Mouse (Mus musculus) forebrain, embryonic 16.5 days (tissue): ENCODE measurements at regions not wholly inside any gene's neighbourhood (a gene's known extent, or its start where the extent isn't known, plus 50 kb on each side); places are given as distances from the start of the nearest gene placed in this dataset.
A peak's percentile ranks its signal among the peaks of the same experiment; 100 is the strongest.

Experiments used
- ATAC-seq: fragments of 200-750 bp; cut with Nextera tagmentation; 2 replicates; pipeline ENCODE4 v1.8.0; 2017; ENCODE audit warnings: mild to moderate bottlenecking, moderate library complexity
- H3K27ac ChIP-seq: fragments of 300-500 bp; sonication (generic); 2 replicates; pipeline ENCODE4 v1.5.1; 2014; ENCODE audit warnings: low read length, control low read depth
- H3K27me3 ChIP-seq: fragments of 300-500 bp; sonication (generic); replicated peaks from 2 replicates; pipeline ENCODE4 v1.6.1; 2014; ENCODE audit warnings: low read length; ENCODE audit not compliant: control insufficient read depth, insufficient read depth
- H3K36me3 ChIP-seq: fragments of 300-500 bp; sonication (generic); 2 replicates; pipeline ENCODE4 v1.6.1; 2014; ENCODE audit not compliant: control insufficient read depth, insufficient read depth
- H3K4me1 ChIP-seq: fragments of 300-500 bp; sonication (generic); replicated peaks from 2 replicates; pipeline ENCODE4 v1.6.1; 2014; ENCODE audit warnings: low read length; ENCODE audit not compliant: control insufficient read depth, insufficient read depth
- H3K4me2 ChIP-seq: fragments of 300-500 bp; sonication (generic); 2 replicates; pipeline ENCODE4 v1.6.1; 2014; ENCODE audit warnings: mild to moderate bottlenecking, low read length, control low read depth
- H3K4me3 ChIP-seq: fragments of 300-500 bp; sonication (generic); replicated peaks from 2 replicates; pipeline ENCODE4 v1.5.1; 2014; ENCODE audit warnings: mild to moderate bottlenecking, low read length, control low read depth
- H3K9ac ChIP-seq: fragments of 300-500 bp; sonication (generic); replicated peaks from 2 replicates; pipeline ENCODE4 v1.6.1; 2014; ENCODE audit warnings: low read depth, low read length, control low read depth
- H3K9me3 ChIP-seq: fragments of 300-500 bp; sonication (generic); 2 replicates; pipeline ENCODE4 v1.6.1; 2016; ENCODE audit warnings: low read length; ENCODE audit not compliant: control insufficient read depth
- WGBS: fragments of 180-500 bp; shearing (Covaris S2); extraction: QIAGEN DNeasy Blood & Tissue Kit; methylation state at CpG from one replicate; pipeline ENCODE4 v1.1.7; 2014; 5-methylcytosine and 5-hydroxymethylcytosine counted together

- Histone ChIP-seq H3K4me3 (no peak overlapping the region), H3K4me1 (no peaks in the 10 kb centered on the region), H3K27ac (no peak overlapping the region), H3K9ac (no peak overlapping the region), H3K9me3 (no peaks in the 10 kb centered on the region), H3K4me2 (no peak overlapping the region), H3K27me3 (no peaks in the 10 kb centered on the region), H3K36me3 (no peaks in the 10 kb centered on the region)
- no peak for ATAC-seq
- 40% methylated on average over 7 of the region's 7 CpGs for WGBS
Measured at GRCm38 (mm10) chr5:105986401-105986800, 110.0 kb downstream of the Zfp326 start.

DNA sequence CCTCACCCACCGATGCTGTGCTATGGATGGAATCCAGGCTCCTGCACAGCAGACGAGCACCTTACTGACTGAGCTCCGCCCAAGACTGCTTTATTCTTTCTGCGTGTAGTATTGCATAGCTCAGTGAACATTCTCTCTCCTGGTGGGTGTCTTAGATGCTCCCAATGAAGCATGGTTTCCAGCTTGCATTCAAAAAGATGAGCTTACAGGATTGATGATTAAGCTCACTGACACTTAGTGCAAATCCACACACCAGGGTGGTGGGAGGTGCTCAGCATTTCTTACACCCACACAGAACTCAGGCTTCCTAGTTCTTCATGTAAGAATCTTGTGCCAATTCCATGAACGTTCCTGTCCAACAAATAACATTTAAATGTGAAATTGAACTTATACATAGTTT, 106.8 kb downstream of the Zfp326 start:
- H3K27me3 ChIP-seq = no peaks in the 10 kb centered on the region
- no peaks in the 10 kb centered on the region for H3K9me3 ChIP-seq
- H3K4me1 ChIP-seq = no peaks in the 10 kb centered on the region
- H3K4me3 ChIP-seq = no peak overlapping the region
- no peak for ATAC-seq
- WGBS = 81% methylated on average over 5 of the region's 5 CpGs
- H3K27ac ChIP-seq = no peak overlapping the region
- H3K9ac ChIP-seq = no peak overlapping the region
- no peaks in the 10 kb centered on the region for H3K36me3 ChIP-seq
- H3K4me2 ChIP-seq = no peak overlapping the region

GRCm38 (mm10) chr5:105976746-105977145, 100.4 kb downstream of the Zfp326 start:
- H3K9me3 ChIP-seq = no peaks in the 10 kb centered on the region
- WGBS = 37% methylated on average over 5 of the region's 5 CpGs
- no peaks in the 10 kb centered on the region for H3K36me3 ChIP-seq
- H3K4me1 ChIP-seq = peaks cover 8% of the 10 kb centered on the region
- no peak overlapping the region for H3K27ac ChIP-seq
- no peak for ATAC-seq
- H3K4me3 ChIP-seq = no peak overlapping the region
- H3K9ac ChIP-seq = no peak overlapping the region
- H3K27me3 ChIP-seq = 0 out of 2 replicates have a peak, but pooled peaks cover 2% of the 10 kb centered on the region
- H3K4me2 ChIP-seq = no peak overlapping the region

GRCm38 (mm10) chr5:105976076-105976475, 99.7 kb downstream of the Zfp326 start:
- H3K36me3 ChIP-seq = no peaks in the 10 kb centered on the region
- no peaks in the 10 kb centered on the region for H3K9me3 ChIP-seq
- H3K27me3 ChIP-seq = 0 out of 2 replicates have a peak, but pooled peaks cover 2% of the 10 kb centered on the region
- peak overlapping the region; percentile 47 for H3K4me2 ChIP-seq
- H3K27ac ChIP-seq = no peak overlapping the region
- no peak overlapping the region; the same call in 1 of the 2 replicates for H3K4me3 ChIP-seq
- WGBS = 36% methylated on average over 5 of the region's 5 CpGs
- ATAC-seq = no peak
- peaks cover 8% of the 10 kb centered on the region for H3K4me1 ChIP-seq
- no peak overlapping the region for H3K9ac ChIP-seq

- Histone ChIP-seq H3K27ac (no peak overlapping the region), H3K27me3 (0 out of 2 replicates have a peak, but pooled peaks cover 2% of the 10 kb centered on the region), H3K4me3 (peak overlapping the region; percentile 24), H3K9me3 (no peaks in the 10 kb centered on the region), H3K4me1 (peaks cover 8% of the 10 kb centered on the region), H3K4me2 (peak overlapping the region; percentile 47), H3K9ac (peak overlapping the region; percentile 7; the same call in 1 of the 2 replicates), H3K36me3 (no peaks in the 10 kb centered on the region)
- 11% methylated on average over 21 of the region's 21 CpGs for WGBS
- ATAC-seq = 0 out of 2 replicates have a peak, but pooled peaks have one; percentile 20
Measured at GRCm38 (mm10) chr5:105975275-105976011, 99.1 kb downstream of the Zfp326 start.

GRCm38 (mm10) chr5:105974576-105975177, 98.3 kb downstream of the Zfp326 start:
- no peak for ATAC-seq
- WGBS = 50% methylated on average over 18 of the region's 18 CpGs
- Histone ChIP-seq H3K36me3 (no peaks in the 10 kb centered on the region), H3K27ac (no peak overlapping the region), H3K4me3 (no peak overlapping the region), H3K27me3 (0 out of 2 replicates have a peak, but pooled peaks cover 2% of the 10 kb centered on the region), H3K9ac (no peak overlapping the region), H3K9me3 (no peaks in the 10 kb centered on the region), H3K4me1 (peaks cover 8% of the 10 kb centered on the region), H3K4me2 (no peak overlapping the region)
